Mouse (Mus musculus) left cerebral cortex, adult 9 months (tissue): ENCODE results near the gene Slc25a16.
"Not testable (repeated sequence)": the region's sequence is repeated elsewhere in the genome, so short reads cannot be mapped to it uniquely, and the experiment has no call there.

Source experiments
- DNase-seq, 2 experiments: peaks; one replicate each; pipeline ENCODE4 v3.0.0; 2022; ENCODE audit warnings: low spot score in 2 of 2

Slc25a16 gene

DNA sequence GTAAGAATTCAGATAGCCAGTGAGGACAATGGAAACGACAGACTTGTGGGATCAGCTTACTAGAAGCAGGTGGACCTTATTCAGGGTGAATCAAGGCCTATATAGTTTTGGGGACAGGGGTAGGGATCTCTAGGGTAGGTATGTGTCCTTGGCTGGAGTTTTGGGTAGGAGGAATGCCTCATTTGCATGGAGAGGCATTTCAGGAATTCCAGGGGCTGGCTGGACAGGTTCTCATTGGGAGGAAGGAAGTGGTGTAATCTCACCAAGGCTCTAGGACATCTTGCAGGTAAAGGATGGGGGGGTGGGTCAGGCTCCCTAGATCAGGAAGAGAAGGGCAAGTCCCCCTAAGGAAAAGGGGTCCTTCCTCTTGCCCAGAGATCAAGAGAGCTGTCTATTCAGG is 17.6 kb upstream of the Slc25a16 start:
- no peak for DNase-seq

DNA sequence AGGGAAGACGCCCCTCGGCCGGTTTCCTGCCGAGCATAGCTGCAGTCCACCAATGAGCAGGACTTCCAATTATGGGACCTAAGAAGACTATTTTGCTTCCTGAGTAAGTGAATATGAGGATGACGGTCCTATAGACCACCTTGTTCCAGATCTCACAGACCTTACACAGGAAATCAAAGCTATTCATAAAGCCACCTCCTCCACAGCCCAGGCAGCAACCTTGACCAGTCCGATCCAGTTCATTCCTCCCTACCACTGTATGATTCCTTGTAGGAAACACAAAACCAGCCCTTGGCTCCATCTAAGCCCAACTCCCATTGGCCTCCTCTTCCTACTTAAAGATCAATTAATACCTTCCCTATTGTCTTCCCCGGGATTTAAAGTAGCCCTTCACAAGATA is 14.1 kb upstream of the Slc25a16 start:
- DNase-seq, result no peak

DNA sequence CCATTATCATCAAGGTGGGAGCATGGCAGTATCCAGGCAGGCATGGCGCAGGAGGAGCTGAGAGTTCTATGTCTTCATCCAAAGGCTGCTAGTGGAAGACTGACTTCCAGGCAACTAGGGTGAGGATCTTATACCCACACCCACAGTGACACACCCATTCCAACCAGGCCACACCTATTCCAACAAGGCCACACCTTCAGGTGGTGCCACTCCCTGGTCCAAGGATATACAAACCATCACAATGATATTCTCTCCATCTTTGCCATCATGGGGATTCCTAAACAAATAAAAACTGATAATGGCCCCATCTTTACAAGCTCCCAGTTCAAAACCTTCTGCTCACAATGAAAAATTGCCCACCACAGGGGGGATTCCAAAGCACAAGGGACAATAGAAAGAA is 11.5 kb upstream of the Slc25a16 start, which contains the start of gene Tet1:
Gene Tet1 (minus strand): TSS at position 101 of the 400 bp plus-strand sequence.
- not testable (repeated sequence) for DNase-seq

- no peak for DNase-seq
These were observed 9.3 kb upstream of the Slc25a16 start for GRCm38 (mm10) chr10:62911120-62911519.

DNA sequence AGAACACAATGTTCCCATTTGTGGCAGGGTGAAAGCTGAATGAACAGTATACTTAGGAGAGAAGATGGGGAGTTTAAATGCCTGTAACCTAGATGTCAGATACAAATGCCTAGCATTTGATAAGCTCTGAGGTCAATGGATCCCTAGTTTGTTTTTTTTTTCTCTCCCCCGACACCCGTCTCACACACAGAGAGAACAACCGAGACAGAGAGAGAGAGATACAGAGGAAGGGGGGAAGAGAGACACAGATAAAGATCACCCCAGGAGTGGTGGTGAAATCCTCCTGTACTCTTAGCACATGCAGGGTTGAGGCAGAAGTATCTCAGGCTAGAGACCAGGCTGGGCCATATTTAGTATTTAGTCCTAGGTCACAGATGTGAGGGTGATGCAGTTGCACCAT is 1.4 kb upstream of the Slc25a16 start:
- no peak for DNase-seq

DNA sequence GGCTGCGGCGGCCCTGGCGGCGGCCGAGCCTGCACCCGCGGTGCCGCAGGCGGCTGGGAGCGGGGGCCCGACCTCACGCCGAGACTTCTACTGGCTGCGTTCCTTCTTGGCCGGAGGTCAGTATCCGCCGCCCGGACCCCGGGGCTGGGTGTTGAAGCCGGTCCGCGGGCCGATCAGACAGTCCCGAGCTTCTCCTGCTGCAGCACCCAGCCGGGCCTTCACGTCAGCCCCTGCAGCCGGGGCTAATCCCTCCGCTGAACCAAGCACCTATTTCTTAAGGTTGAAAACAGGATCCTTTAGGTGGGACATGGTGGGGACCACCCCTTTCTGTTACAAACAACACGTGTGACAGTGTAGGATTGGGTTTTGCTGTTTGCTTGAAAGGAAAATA is 328 bp downstream of the Slc25a16 start:
- no peak for DNase-seq

- no peak for DNase-seq
These were observed 3.7 kb downstream of the Slc25a16 start for GRCm38 (mm10) chr10:62924096-62924635.

DNA sequence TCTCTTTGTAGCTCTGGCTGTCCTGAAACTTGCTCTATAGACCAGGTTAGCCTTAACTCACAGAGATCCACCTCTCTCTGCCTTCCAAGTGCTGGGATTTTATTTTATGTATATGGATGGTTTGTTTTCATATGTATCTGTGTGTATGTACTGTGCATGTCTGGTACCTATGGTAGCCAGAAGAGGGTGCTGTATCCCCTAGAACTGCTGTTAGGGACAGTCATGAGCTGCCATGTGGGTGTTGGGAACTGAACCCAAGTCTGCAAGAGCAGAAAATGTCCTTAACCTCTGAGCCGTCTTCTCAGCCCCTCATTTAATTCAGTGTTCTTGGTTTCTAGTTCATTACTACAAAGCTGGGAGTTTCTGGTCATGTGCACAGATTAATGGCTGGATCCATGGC is 11.9 kb downstream of the Slc25a16 start:
- no peak for DNase-seq

DNA sequence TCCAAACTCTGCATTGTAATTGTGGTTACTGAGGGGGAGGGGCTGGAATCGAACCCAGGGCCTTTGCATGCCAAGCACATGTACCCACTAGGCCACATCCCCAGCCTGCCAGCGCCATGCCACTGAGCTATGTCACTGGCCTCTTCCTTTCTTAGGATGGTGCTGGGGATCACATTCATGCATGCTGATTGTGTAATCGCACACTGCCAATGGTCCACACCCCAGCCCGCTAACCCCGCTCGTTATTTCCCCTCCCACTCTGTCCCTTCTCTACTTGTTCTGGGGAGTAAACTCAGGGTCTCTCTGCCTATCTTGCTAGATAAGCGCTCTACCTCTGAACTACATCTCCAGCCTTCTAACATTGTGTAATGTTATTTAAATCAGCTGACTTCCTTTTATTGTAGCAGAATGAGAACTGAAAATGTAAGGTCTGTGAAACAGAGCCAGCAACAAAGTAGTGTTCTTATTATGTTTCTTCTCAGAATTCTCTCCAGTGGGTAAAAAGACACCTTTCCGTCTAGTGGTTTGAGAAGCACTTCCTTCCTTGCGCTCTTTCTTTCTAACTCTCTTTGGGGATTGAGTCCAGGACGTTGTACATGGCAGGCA is 24.6 kb downstream of the Slc25a16 start:
- no peak for DNase-seq

- DNase-seq, result peak; percentile 26 to 66
These were observed 26.5 kb downstream of the Slc25a16 start, which contains the start of gene Dna2 for GRCm38 (mm10) chr10:62946738-62947471. Gene Dna2 (plus strand): TSS chr10:62947026.

- no peak for DNase-seq
These were observed 28.1 kb downstream of the Slc25a16 start for GRCm38 (mm10) chr10:62948551-62948950.

- no peak for DNase-seq
These were observed 43.5 kb downstream of the Slc25a16 start for GRCm38 (mm10) chr10:62963956-62964355.

- no peak for DNase-seq
These were observed 45.4 kb downstream of the Slc25a16 start for GRCm38 (mm10) chr10:62965796-62966195.

DNA sequence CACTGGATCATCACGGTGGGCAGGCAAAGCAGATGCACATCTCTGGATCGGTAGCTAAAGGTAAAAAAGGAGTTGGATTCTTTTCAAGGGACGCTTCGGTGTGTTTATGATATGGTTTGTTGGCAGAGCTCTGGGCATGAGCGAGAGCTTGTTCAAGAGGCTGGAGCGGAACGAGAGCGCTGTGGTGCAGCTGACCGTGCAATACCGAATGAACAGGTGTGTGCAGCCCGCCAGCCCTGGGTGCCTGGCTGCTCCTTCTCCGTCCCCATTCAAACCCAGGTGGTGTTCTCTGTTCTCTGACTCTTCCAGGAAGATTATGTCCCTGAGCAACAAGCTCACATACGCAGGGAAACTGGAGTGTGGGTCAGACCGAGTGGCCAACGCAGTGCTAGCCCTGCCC is 45.9 kb downstream of the Slc25a16 start:
- DNase-seq, result no peak

DNA sequence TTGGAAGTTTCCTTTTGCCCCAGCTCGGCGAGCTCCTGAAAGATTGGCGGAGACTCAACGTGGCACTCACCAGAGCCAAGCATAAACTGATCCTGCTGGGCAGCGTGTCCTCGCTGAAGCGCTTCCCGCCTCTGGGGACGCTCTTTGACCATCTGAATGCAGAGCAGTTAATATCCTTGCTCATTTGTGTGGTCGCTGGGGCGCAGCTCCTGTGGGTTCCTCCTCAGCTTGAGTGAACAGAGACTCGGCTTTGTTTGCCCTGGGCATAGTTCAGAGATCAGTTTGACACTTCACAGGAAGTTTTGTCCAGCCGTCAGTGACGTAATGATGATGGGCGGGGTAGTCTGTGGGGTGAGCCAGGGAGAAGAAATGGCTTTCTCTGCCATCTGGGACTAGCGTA is 51.4 kb downstream of the Slc25a16 start:
- peak in 1 of 2 experiments; percentile 13 for DNase-seq

- DNase-seq, result no peak
These were observed 59.2 kb downstream of the Slc25a16 start for GRCm38 (mm10) chr10:62979667-62980038.

GRCm38 (mm10) chr10:62980039-62980954 is 59.9 kb downstream of the Slc25a16 start, which contains the start of gene Rufy2:
Gene Rufy2 (plus strand): TSS chr10:62980223.
- DNase-seq, result peak; percentile 58 to 84

DNA sequence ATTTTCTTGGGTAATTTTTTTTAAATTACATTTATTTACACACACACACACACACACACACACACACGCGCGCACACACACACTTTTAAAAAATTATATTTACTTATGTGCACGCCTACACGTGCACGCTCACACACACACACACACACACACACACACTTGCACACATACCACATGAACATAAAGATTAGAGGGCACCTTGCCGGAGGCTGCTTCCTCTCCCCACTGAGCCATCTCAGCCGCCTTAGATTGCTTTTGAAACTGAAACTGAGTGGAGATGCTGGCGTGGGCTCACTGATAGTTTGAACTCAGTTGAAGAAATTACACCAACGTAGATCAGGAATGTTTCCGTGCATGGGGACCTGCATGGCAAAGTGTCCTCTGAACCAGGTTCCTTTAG is 63.6 kb downstream of the Slc25a16 start:
- no peak for DNase-seq

GRCm38 (mm10) chr10:62984495-62984894 is 64.1 kb downstream of the Slc25a16 start:
- no peak for DNase-seq

DNA sequence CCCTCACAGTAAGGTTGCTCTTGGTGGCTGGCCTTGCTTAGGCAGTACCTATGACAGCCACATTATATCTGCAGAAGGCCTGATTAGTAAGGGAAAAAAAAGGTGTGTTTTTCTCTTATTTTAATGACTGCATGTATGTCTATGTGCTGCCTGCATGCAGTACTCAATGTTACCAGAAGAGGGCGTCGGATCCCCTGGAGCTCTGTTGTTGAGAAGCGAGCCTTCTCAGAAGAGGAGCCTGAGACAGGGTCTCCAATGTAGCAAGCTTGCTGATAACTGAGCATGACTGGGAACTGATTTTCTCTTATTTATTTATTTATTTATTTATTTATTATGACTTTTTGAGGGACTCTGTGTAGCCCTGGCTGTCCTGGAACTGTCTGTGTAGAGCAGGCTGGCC is 66.9 kb downstream of the Slc25a16 start:
- no peak for DNase-seq

DNA sequence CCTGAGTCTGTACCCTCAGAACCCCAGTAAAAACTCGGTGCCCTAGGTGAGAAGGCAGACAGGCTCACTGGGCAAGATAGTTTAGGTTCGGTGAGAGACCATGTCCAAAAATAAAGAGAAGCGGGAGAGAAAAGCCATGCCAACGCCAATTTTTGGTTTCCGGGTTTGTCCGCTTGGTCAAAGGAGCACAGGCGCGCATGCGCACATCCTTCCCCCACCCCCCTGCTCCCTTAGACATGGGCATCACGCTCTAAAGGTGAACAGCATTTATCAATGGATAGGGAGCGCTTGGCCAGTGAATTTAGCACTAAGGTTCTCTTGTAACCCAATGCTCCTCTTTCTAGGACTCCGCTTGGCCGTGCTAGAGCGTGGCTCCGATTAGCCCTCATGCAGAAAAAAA is 70.2 kb downstream of the Slc25a16 start:
- no peak for DNase-seq

DNA sequence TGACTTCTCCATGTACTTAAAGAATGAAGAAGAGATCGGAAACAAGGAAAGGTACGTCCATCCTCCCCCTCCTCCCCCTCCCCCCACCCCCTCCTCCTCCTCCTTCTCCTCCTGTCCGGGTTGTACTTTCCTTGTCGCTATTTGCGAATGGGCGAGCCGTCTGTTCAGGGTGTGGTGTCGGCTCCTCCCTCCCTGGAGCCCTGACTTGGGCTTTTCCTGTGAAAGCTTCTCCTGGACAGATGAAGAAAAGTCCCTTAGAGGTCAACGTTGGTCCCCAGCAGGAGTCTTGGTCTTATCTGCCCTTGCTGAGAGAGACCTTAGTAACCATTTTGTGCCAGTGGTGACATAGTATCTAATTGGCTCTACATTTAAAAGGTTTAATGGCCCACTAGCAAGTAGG is 73.6 kb downstream of the Slc25a16 start:
- no peak for DNase-seq
